In the genomic region with DNA sequence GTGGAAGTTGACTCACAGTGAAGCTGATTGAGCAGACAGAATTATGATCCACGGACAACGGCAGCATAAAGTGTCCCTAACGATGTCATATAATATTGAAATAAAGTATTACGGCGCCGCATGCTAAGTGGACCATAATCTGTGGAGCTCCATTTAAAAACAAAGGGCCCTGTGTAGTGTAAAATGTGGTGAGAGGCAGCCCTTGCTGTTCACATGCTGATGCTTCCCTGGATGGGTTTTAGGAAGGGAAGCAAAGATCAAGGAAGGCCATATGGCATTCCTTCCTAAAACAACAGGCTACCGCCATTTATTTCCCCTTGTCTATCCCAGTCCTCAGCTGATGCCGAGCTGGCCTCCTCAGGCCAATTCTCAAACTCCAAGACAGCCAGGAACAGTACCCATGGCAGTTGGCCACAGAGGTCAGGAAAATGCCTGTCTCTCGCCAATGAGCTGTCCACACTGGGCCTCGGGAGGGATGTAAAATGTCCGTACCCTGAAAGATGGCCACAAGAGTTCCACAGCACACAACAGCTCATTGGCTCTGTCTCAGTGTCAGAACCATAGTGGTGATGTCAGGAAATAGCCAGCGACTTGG, we compare ENCODE assay signal across 20 mouse cellular contexts.
A peak's percentile ranks its signal among the peaks of the same experiment; 100 is the strongest.
DNase-seq lines count a peak whose midpoint lies in the region; ATAC-seq lines count a peak whose summit lies in the region.
"Had no signal": no experiment of that assay in that cellular context is flagged by ENCODE, and none has a peak within 500 bp of the region (broad histone marks: within the 10 kb centered on the region; RNA-seq: fewer than 3 reads in every experiment).

No protein-coding gene starts in this region.

- H3K4me2 ChIP-seq in heart, embryonic 12.5 days = no peak overlapping the region
- H3K4me2 ChIP-seq in hindbrain, embryonic 15.5 days = 0 out of 2 replicates have a peak overlapping the region, but pooled peaks have one; percentile 19
- no peak overlapping the region for H3K4me2 ChIP-seq in neural tube, embryonic 14.5 days (ENCODE audit: low read depth, low read length)
- H3K4me2 ChIP-seq: forebrain, embryonic 15.5 days had no signal

- H3K4me3 ChIP-seq in heart, embryonic 12.5 days = no peak overlapping the region
- H3K4me3 ChIP-seq in hindbrain, embryonic 15.5 days = no peak overlapping the region
- no peak overlapping the region for H3K4me3 ChIP-seq in hindbrain, embryonic 10.5 days
- no peak overlapping the region for H3K4me3 ChIP-seq in neural tube, embryonic 14.5 days (ENCODE audit: low read depth, low read length)
- H3K4me3 ChIP-seq: embryonic facial prominence, embryonic 10.5 days; forebrain, embryonic 15.5 days; layer of hippocampus, adult 2 months had no signal

- no peak for ATAC-seq in heart, embryonic 12.5 days (ENCODE audit: insufficient number of reproducible peaks, low FRiP score)
- ATAC-seq in hindbrain, embryonic 15.5 days (ENCODE audit: low FRiP score, low read depth) = peak; percentile 73
- peak; percentile 54; the same call in 1 of the 2 replicates for ATAC-seq in neural tube, embryonic 14.5 days (ENCODE audit: low read depth)
- ATAC-seq: liver, postnatal 0 days had no signal

- no peaks in the 10 kb centered on the region for H3K4me1 ChIP-seq in heart, embryonic 12.5 days (replicated peaks)
- H3K4me1 ChIP-seq in hindbrain, embryonic 15.5 days (replicated peaks) = peaks cover 16% of the 10 kb centered on the region
- no peaks in the 10 kb centered on the region for H3K4me1 ChIP-seq in hindbrain, embryonic 10.5 days (replicated peaks)
- H3K4me1 ChIP-seq in neural tube, embryonic 14.5 days (ENCODE audit: control insufficient read depth, insufficient read depth, low read length) = no peaks in the 10 kb centered on the region
- H3K4me1 ChIP-seq: embryonic facial prominence, embryonic 10.5 days had no signal

- DNase-seq in heart, adult 11 months = peak; percentile 88
- no peak for DNase-seq in hindbrain, embryonic 10.5 days (ENCODE audit: low spot score)
- no peak for DNase-seq in neural tube, embryonic 10.5 days (ENCODE audit: extremely low spot score, low spot score)
- DNase-seq in gastrocnemius, adult 8-10 months (ENCODE audit: low spot score in 2 of 2) = no peak
- DNase-seq: adrenal gland, postnatal 25 days; B cell, adult 2 months; cerebellum, adult 11-12 months; gastrocnemius, postnatal 36 days; kidney, adult 2 months; kidney, postnatal 10 days; liver, postnatal 0 days; lung, postnatal 10 days; right cerebral cortex, postnatal 4 days; thymus, adult 2 months had no signal

- no peaks in the 10 kb centered on the region for H3K36me3 ChIP-seq in heart, embryonic 12.5 days
- H3K36me3 ChIP-seq in hindbrain, embryonic 15.5 days = no peaks in the 10 kb centered on the region
- no peaks in the 10 kb centered on the region for H3K36me3 ChIP-seq in hindbrain, embryonic 10.5 days
- no peaks in the 10 kb centered on the region for H3K36me3 ChIP-seq in neural tube, embryonic 14.5 days (ENCODE audit: control insufficient read depth, insufficient read depth, low read length)
- H3K36me3 ChIP-seq: embryonic facial prominence, embryonic 10.5 days; forebrain, embryonic 15.5 days had no signal

- no peaks in the 10 kb centered on the region for H3K27me3 ChIP-seq in heart, embryonic 12.5 days (replicated peaks)
- H3K27me3 ChIP-seq in hindbrain, embryonic 15.5 days = peaks cover 5% of the 10 kb centered on the region; the same call in 1 of the 2 replicates
- no peaks in the 10 kb centered on the region for H3K27me3 ChIP-seq in hindbrain, embryonic 10.5 days (ENCODE audit: insufficient read depth, poor library complexity, severe bottlenecking)
- peaks cover 4% of the 10 kb centered on the region; the same call in 1 of the 2 replicates for H3K27me3 ChIP-seq in neural tube, embryonic 14.5 days (ENCODE audit: control insufficient read depth, insufficient read depth, low read length)

- 82% methylated on average over 12 of the region's 12 CpGs for WGBS in heart, embryonic 12.5 days
- WGBS in hindbrain, embryonic 15.5 days = 55% methylated on average over 12 of the region's 12 CpGs
- 88% methylated on average over 12 of the region's 12 CpGs for WGBS in hindbrain, embryonic 10.5 days
- 55% methylated on average over 12 of the region's 12 CpGs for WGBS in neural tube, embryonic 14.5 days

- no peak overlapping the region for H3K9ac ChIP-seq in heart, embryonic 12.5 days
- no peak overlapping the region for H3K9ac ChIP-seq in hindbrain, embryonic 15.5 days
- H3K9ac ChIP-seq in neural tube, embryonic 14.5 days (replicated peaks; ENCODE audit: low read depth, low read length) = no peak overlapping the region
- H3K9ac ChIP-seq: forebrain, embryonic 15.5 days; liver, postnatal 0 days had no signal

- no peaks in the 10 kb centered on the region for H3K9me3 ChIP-seq in heart, embryonic 12.5 days (replicated peaks)
- H3K9me3 ChIP-seq in hindbrain, embryonic 15.5 days = no peaks in the 10 kb centered on the region
- H3K9me3 ChIP-seq in hindbrain, embryonic 10.5 days = no peaks in the 10 kb centered on the region
- H3K9me3 ChIP-seq in neural tube, embryonic 14.5 days (ENCODE audit: control insufficient read depth, low read length) = no peaks in the 10 kb centered on the region
- H3K9me3 ChIP-seq: embryonic facial prominence, embryonic 10.5 days; forebrain, embryonic 15.5 days had no signal

- no peak overlapping the region for H3K27ac ChIP-seq in heart, embryonic 12.5 days (ENCODE audit: poor library complexity, severe bottlenecking)
- H3K27ac ChIP-seq in hindbrain, embryonic 15.5 days (replicated peaks) = no peak overlapping the region
- no peak overlapping the region for H3K27ac ChIP-seq in hindbrain, embryonic 10.5 days
- no peak overlapping the region for H3K27ac ChIP-seq in neural tube, embryonic 14.5 days (ENCODE audit: low read depth, low read length)
- H3K27ac ChIP-seq: embryonic facial prominence, embryonic 10.5 days; forebrain, embryonic 15.5 days; layer of hippocampus, adult 2 months had no signal
